Mouse (Mus musculus): ENCODE results near the gene Sdc4.
A peak's percentile ranks its signal among the peaks of the same experiment; 100 is the strongest.

The Sdc4 gene

GRCm38 (mm10) chr2:164443460-164444000, at the start of gene Sdc4:
Gene Sdc4 (minus strand): TSS chr2:164443887.
- no peak for DNase-seq

GRCm38 (mm10) chr2:164487812-164488211, 44.1 kb upstream of the Sdc4 start:
- no peak for DNase-seq

- no peak for DNase-seq
These were observed 43.4 kb upstream of the Sdc4 start for GRCm38 (mm10) chr2:164487115-164487527.

- DNase-seq = peak; percentile 13 to 22
These were observed 42.8 kb upstream of the Sdc4 start for GRCm38 (mm10) chr2:164486258-164487114.

- DNase-seq = no peak
These were observed 42.1 kb upstream of the Sdc4 start, which contains the start of gene Dbndd2 for GRCm38 (mm10) chr2:164485681-164486257. Gene Dbndd2 (plus strand): TSS chr2:164486106.

- no peak for DNase-seq
These were observed 29.9 kb upstream of the Sdc4 start, which contains the start of gene Trp53tg5 for GRCm38 (mm10) chr2:164473624-164474023. Gene Trp53tg5 (minus strand): TSS chr2:164473724.

GRCm38 (mm10) chr2:164470254-164470653, 26.6 kb upstream of the Sdc4 start:
- DNase-seq = peak; percentile 27 to 28

GRCm38 (mm10) chr2:164466787-164467186, 23.1 kb upstream of the Sdc4 start:
- DNase-seq = no peak

- DNase-seq = no peak
These were observed 21.5 kb upstream of the Sdc4 start for GRCm38 (mm10) chr2:164465161-164465560.

GRCm38 (mm10) chr2:164460745-164461551, 17.3 kb upstream of the Sdc4 start, which contains the start of gene Gm20458:
Gene Gm20458 (plus strand): TSS chr2:164460967.
- DNase-seq = peak; percentile 91 to 96

GRCm38 (mm10) chr2:164458535-164458934, 14.8 kb upstream of the Sdc4 start:
- no peak for DNase-seq

- no peak for DNase-seq
These were observed 14.3 kb upstream of the Sdc4 start for GRCm38 (mm10) chr2:164457942-164458341.

GRCm38 (mm10) chr2:164456864-164457300, 13.2 kb upstream of the Sdc4 start, which contains the start of gene Sys1:
Gene Sys1 (plus strand): TSS chr2:164456964.
- no peak for DNase-seq

- DNase-seq = no peak
These were observed 12.7 kb upstream of the Sdc4 start for GRCm38 (mm10) chr2:164456413-164456812.

GRCm38 (mm10) chr2:164455421-164456190, 11.9 kb upstream of the Sdc4 start:
- DNase-seq = no peak

GRCm38 (mm10) chr2:164454846-164455245, 11.2 kb upstream of the Sdc4 start:
- DNase-seq = no peak

GRCm38 (mm10) chr2:164453887-164454500, 10.3 kb upstream of the Sdc4 start:
- DNase-seq = no peak

- DNase-seq = no peak
These were observed 9.5 kb upstream of the Sdc4 start for GRCm38 (mm10) chr2:164453047-164453757.

GRCm38 (mm10) chr2:164452000-164452676, 8.5 kb upstream of the Sdc4 start:
- no peak for DNase-seq
